Mouse (Mus musculus): Measurements from ENCODE around the gene Smok3b.

The Smok3b gene

DNA sequence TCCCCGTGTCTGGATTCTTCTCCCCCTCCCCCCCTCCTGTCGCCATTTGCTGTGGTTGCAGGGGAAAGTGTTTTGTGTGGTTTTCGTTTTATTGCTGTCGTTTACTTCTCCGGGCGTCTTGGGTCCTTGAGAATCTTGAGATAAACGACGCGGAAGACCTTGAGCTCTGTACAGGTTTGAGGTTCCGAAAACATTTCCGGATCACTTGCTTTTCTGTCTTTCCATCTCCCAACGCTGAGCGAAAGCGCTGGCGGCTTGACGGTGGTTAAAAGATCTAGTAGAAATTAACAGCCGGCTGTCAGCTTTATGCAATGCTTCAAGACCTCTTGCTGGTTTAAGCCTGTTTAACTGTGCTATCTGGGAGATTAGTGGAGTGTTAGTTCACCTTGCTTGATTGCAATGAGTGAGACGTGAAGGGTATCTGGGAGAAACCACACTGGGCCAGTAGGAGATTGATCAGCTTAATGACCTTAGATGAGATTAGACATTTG is 64.2 kb downstream of the Smok3b start:
- DNase-seq (ENCODE audit: low spot score) = no peak

DNA sequence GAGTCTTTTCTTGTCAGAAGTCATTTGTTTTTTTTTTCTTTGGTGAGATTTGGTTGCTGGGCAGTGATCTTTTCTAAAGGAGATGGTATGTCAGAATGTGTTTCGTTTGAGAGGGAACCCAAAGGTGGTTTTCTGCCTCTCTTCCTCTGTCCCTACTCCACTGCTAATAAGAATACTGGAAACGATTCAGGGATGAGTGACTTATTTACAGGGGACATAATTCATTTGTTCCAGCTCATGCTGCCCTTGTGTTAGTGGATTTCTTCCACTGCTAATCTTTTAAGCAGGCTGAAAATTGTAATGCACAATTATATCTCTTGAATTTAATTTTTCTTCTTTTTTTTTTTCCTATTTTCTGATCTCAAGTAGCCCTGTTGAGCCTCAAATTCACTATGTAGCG is 65.6 kb downstream of the Smok3b start:
- DNase-seq (ENCODE audit: low spot score) = no peak

DNA sequence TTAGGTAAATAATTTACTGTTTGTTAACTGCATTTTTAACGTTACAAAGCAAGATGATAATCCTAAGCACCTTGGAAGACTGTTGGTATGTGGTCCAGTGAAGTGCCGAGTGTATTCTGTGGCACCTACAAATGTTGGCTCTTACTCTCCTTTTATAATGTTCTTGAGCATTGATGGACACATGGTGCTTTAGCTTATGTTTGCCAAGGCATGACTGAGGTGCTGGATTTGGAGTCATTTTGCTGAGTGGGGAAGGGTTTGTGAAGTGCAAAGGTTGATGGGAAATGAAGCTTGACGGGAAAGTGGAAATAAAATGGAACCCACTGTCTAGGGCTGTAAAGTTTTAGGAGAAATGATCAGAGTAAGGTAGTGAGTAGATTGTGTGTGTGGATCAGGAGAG is 67.1 kb downstream of the Smok3b start:
- no peak for DNase-seq (ENCODE audit: low spot score)

DNA sequence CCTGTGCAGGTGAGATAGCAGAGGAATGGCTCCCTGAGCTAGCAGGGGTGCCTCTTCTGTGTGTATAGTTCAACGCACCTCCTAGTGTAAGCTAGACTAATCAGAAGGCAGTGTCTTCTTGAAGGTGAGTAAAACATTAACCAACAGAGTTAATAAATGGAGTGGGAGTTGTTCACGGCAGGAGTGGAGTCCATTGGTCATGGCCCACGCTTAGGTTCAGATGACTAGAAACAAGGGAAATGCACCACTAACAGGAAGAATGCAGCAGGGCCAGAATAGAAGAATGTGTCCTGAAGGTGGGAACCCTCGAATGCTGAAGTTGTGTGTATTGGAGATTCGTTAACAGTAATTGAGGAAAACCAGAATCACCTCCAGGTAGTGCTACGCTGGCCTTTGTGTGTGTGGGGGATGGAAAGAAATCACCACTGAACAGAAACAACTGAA is 67.9 kb downstream of the Smok3b start:
- DNase-seq (ENCODE audit: low spot score) = no peak

DNA sequence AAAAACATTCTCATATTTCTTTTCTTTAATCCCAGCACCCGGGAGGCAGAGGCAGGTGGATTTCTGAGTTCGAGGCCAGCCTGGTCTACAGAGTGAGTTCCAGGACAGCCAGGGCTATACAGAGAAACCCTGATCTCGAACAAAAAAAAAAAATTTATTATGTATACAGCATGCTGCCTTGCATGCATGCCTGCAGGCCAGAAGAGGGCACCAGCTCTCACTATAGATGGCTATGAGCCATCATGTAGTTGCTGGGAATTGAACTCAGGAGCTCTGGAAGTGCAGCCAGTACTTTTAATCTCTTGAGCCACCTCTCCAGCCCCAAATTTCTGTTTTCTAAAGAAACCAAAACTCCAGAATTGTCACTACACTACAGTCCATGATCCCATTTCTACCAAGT is 69.0 kb downstream of the Smok3b start:
- no peak for DNase-seq (ENCODE audit: low spot score)

DNA sequence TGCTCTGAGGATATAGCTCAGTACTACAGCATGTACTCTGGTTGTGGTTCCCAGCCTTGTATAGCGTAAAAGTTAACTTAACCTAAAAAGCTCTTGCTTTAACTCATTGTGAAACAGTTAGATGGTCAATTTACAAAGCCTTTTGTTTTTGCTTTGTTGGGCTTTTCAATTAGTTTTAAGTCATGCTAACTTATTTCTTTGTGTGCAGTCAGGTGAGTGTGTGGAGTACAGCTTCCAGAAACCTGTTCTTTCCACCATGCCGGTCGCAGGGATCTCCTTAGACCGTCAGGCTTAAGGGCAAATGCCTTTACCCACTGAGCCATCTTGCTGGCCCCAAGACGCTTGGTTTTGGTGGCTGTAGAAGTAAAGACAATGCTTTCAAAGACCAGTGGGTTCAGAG is 69.5 kb downstream of the Smok3b start:
- DNase-seq (ENCODE audit: low spot score) = no peak

DNA sequence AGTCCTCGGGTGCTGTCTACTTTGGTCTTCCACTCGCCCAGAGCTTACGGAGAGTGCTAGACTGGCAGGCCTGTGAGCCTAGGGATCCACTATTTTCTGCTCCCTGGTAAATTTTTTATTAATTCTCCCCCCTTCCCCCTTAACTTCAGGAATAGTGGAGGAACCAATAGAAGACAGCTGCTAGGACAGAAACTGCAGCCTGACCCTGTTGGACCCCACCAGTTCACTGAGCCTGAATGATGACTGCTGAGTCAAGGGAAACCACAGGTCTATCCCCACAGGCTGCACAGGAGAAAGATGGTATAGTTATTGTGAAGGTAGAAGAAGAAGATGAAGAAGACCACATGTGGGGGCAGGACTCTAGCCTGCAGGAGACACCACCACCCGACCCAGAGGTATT is 71.5 kb downstream of the Smok3b start:
- DNase-seq (ENCODE audit: low spot score) = no peak

DNA sequence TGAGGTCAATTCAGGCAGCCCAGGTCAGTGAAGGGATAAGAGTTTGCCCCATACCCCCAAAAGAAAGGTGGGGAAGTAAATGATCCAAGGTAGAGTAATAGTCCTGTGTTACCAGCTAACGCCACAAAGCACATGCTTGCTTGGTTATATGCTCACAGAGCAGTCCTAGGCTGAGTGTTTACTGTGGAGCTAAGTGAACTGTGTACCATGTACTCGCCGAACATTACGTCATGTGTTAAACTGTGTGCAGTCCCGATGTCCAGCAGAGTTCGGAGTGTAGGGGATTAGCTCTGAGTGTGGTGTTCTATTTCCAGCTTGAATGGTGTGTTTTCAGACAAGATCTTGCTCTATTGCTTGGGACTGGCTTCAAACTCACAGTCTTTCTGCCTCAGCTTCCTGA is 73.2 kb downstream of the Smok3b start:
- no peak for DNase-seq (ENCODE audit: low spot score)
